Mouse (Mus musculus): ENCODE results near the gene Mroh3. TPM values are rescaled to one million over a fixed set of nuclear protein-coding genes. Genes with fewer than 3 reads are reported as not detected.
A peak's percentile ranks its signal among the peaks of the same experiment; 100 is the strongest.

Mroh3 gene
- polyA plus RNA-seq, 1 experiment from 2014 or later, result 0.23 TPM

GRCm38 (mm10) chr1:136228328-136229039, 15.9 kb upstream of the Mroh3 start:
- no peaks in the 10 kb centered on the region for H3K9me3 ChIP-seq
- no peak overlapping the region for H3K4me3 ChIP-seq (replicated peaks)
- peak overlapping the region; percentile 84; the same call in 1 of the 2 replicates for H3K4me2 ChIP-seq
- no peak overlapping the region for H3K9ac ChIP-seq (replicated peaks)
- peak overlapping the region; percentile 12; the same call in 1 of the 2 replicates for H3K27ac ChIP-seq
- H3K36me3 ChIP-seq, result peaks cover 42% of the 10 kb centered on the region
- ATAC-seq (ENCODE audit: insufficient number of reproducible peaks, insufficient read depth, low FRiP score, low TSS enrichment, low read depth), result no peak
- H3K4me1 ChIP-seq (replicated peaks), result peaks cover 51% of the 10 kb centered on the region
- 24% methylated on average over 13 of the region's 13 CpGs for WGBS
- no peaks in the 10 kb centered on the region for H3K27me3 ChIP-seq

DNA sequence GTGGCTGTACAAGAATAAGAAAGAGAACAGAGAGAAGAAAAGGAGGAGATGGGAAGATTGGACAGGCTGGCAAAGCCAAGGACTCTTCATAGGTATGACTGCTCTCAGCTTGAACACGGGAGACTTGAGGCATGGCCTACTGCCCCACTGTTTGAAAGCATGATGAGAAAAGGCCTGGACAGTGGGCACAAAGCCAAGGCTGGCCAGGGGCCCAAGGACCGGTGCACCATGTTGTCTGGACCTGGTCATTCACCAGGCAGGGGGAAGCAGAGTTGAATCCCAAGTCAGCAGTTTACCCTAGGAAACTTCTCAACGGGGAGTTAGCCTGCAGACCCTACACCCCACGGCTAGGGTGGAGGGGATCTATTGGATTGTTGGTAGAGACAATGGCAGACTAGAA, 15.2 kb upstream of the Mroh3 start:
- Histone ChIP-seq H3K4me2 (no peak overlapping the region), H3K36me3 (peaks cover 48% of the 10 kb centered on the region), H3K9ac (replicated peaks) (no peak overlapping the region), H3K27ac (no peak overlapping the region), H3K27me3 (no peaks in the 10 kb centered on the region), H3K9me3 (no peaks in the 10 kb centered on the region), H3K4me3 (replicated peaks) (no peak overlapping the region), H3K4me1 (replicated peaks) (peaks cover 50% of the 10 kb centered on the region)
- WGBS, result 82% methylated on average over 4 of the region's 4 CpGs
- no peak for ATAC-seq (ENCODE audit: insufficient number of reproducible peaks, insufficient read depth, low FRiP score, low TSS enrichment, low read depth)

DNA sequence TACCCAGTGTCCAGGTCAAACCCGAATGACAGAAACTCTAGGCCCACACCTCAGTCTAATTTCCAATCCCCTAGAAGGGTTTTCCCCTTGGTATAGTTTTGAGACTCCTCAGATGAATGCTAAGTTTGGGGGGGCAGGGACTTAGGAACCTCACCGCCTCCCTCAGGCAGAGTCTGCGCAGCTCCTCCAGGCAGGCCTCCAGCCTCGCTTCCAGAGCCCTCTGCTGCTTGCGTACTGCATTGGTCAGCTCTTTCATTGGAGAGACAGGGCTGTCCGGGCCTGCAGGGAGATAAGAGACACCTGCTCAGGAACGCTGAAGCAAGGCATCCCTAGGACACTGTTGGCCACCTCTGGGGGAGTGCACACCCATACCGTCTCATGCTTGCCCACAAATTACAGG, 14.0 kb upstream of the Mroh3 start:
- no peak overlapping the region for H3K9ac ChIP-seq (replicated peaks)
- H3K27ac ChIP-seq, result no peak overlapping the region
- H3K27me3 ChIP-seq, result no peaks in the 10 kb centered on the region
- no peak overlapping the region for H3K4me3 ChIP-seq (replicated peaks)
- H3K4me1 ChIP-seq (replicated peaks), result peaks cover 38% of the 10 kb centered on the region
- no peak for ATAC-seq (ENCODE audit: insufficient number of reproducible peaks, insufficient read depth, low FRiP score, low TSS enrichment, low read depth)
- H3K9me3 ChIP-seq, result no peaks in the 10 kb centered on the region
- H3K4me2 ChIP-seq, result no peak overlapping the region
- WGBS, result 90% methylated on average over 8 of the region's 8 CpGs
- H3K36me3 ChIP-seq, result peaks cover 60% of the 10 kb centered on the region

DNA sequence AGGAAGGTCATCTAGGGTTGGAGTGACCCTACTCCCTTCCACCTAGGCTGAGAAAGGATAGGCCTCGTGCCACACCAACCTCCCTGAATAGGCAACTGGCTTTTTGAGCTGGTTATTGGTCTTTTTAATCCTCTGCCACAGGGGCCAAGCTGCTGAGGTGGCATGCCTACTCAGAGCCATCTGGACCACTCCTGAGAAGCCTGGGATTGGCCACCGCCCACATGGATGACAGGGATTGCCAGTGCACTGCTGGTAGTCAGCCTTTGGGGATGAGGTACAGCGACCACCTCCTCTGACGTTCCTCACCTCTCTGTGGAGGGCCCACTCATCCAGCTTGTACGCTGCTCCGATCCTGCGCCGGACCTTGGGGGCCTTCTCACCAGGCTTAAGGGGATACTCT, 13.2 kb upstream of the Mroh3 start:
- Histone ChIP-seq H3K27ac (no peak overlapping the region), H3K9ac (replicated peaks) (no peak overlapping the region), H3K9me3 (no peaks in the 10 kb centered on the region), H3K36me3 (peaks cover 66% of the 10 kb centered on the region), H3K4me1 (replicated peaks) (peaks cover 30% of the 10 kb centered on the region), H3K4me2 (no peak overlapping the region), H3K27me3 (no peaks in the 10 kb centered on the region), H3K4me3 (replicated peaks) (no peak overlapping the region)
- whole genome bisulfite sequencing, result 92% methylated on average over 8 of the region's 8 CpGs
- ATAC-seq (ENCODE audit: insufficient number of reproducible peaks, insufficient read depth, low FRiP score, low TSS enrichment, low read depth), result no peak

- ATAC-seq (ENCODE audit: insufficient number of reproducible peaks, insufficient read depth, low FRiP score, low TSS enrichment, low read depth), result no peak
- no peaks in the 10 kb centered on the region for H3K9me3 ChIP-seq
- H3K27me3 ChIP-seq, result no peaks in the 10 kb centered on the region
- H3K4me3 ChIP-seq (replicated peaks), result no peak overlapping the region
- peaks cover 86% of the 10 kb centered on the region for H3K36me3 ChIP-seq
- H3K27ac ChIP-seq, result no peak overlapping the region
- H3K4me2 ChIP-seq, result no peak overlapping the region
- WGBS, result 79% methylated on average over 10 of the region's 10 CpGs
- H3K4me1 ChIP-seq (replicated peaks), result peaks cover 10% of the 10 kb centered on the region
- no peak overlapping the region for H3K9ac ChIP-seq (replicated peaks)
Measured at GRCm38 (mm10) chr1:136223758-136224342, 11.2 kb upstream of the Mroh3 start.

- H3K4me3 ChIP-seq (replicated peaks), result no peak overlapping the region
- no peaks in the 10 kb centered on the region for H3K4me1 ChIP-seq (replicated peaks)
- H3K27ac ChIP-seq, result no peak overlapping the region
- H3K4me2 ChIP-seq, result no peak overlapping the region
- WGBS, result 89% methylated on average over 10 of the region's 10 CpGs
- no peak overlapping the region for H3K9ac ChIP-seq (replicated peaks)
- H3K36me3 ChIP-seq, result peaks cover 98% of the 10 kb centered on the region
- no peaks in the 10 kb centered on the region for H3K9me3 ChIP-seq
- no peaks in the 10 kb centered on the region for H3K27me3 ChIP-seq
- no peak for ATAC-seq (ENCODE audit: insufficient number of reproducible peaks, insufficient read depth, low FRiP score, low TSS enrichment, low read depth)
Measured at GRCm38 (mm10) chr1:136222386-136222785, 9.8 kb upstream of the Mroh3 start.

GRCm38 (mm10) chr1:136220037-136220871, 7.6 kb upstream of the Mroh3 start:
- 82% methylated on average over 10 of the region's 10 CpGs for WGBS

DNA sequence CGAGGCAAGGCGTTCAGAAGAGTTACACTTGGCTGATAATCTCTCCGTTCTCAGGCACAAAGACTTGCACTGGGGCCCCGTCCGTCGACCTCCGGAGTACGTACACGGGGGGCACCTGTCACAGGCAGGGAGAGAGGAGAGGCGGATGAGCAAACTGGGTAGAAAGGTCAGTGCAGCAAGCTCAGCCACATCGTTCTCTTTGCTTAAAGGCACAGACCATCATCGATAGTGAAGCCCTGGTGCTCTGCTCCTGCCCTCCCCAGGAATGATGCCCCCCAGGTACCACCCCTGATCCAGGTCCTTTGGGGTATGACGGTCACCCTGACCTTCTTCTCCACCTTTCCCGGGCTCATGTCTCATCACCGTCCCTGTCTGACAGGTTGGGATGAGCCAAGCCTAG, 1.7 kb upstream of the Mroh3 start:
- H3K4me3 ChIP-seq (replicated peaks), result no peak overlapping the region
- WGBS, result 86% methylated on average over 15 of the region's 15 CpGs
- ATAC-seq (ENCODE audit: insufficient number of reproducible peaks, insufficient read depth, low FRiP score, low TSS enrichment, low read depth), result no peak
- peaks cover 73% of the 10 kb centered on the region for H3K36me3 ChIP-seq
- H3K9me3 ChIP-seq, result no peaks in the 10 kb centered on the region
- no peak overlapping the region for H3K27ac ChIP-seq
- H3K9ac ChIP-seq (replicated peaks), result no peak overlapping the region
- H3K4me1 ChIP-seq (replicated peaks), result no peaks in the 10 kb centered on the region
- no peak overlapping the region for H3K4me2 ChIP-seq
- H3K27me3 ChIP-seq, result no peaks in the 10 kb centered on the region

More at GRCm38 (mm10) chr1:136220037-136220871, 7.6 kb upstream of the Mroh3 start:
- Histone ChIP-seq H3K36me3 (peaks cover 98% of the 10 kb centered on the region), H3K27me3 (no peaks in the 10 kb centered on the region), H3K4me1 (replicated peaks) (no peaks in the 10 kb centered on the region), H3K9ac (replicated peaks) (no peak overlapping the region), H3K27ac (no peak overlapping the region), H3K4me3 (replicated peaks) (no peak overlapping the region), H3K4me2 (no peak overlapping the region), H3K9me3 (no peaks in the 10 kb centered on the region)
- no peak for ATAC-seq (ENCODE audit: insufficient number of reproducible peaks, insufficient read depth, low FRiP score, low TSS enrichment, low read depth)

GRCm38 (mm10) chr1:136190033-136190432, 22.6 kb downstream of the Mroh3 start:
- Histone ChIP-seq H3K4me2 (no peak overlapping the region), H3K4me3 (replicated peaks) (no peak overlapping the region), H3K4me1 (replicated peaks) (0 out of 2 replicates have a peak, but pooled peaks cover 4% of the 10 kb centered on the region), H3K9me3 (no peaks in the 10 kb centered on the region), H3K27ac (no peak overlapping the region), H3K27me3 (no peaks in the 10 kb centered on the region), H3K36me3 (no peaks in the 10 kb centered on the region), H3K9ac (replicated peaks) (no peak overlapping the region)
- ATAC-seq (ENCODE audit: insufficient number of reproducible peaks, insufficient read depth, low FRiP score, low TSS enrichment, low read depth), result no peak
- WGBS, result 95% methylated on average over 5 of the region's 5 CpGs

DNA sequence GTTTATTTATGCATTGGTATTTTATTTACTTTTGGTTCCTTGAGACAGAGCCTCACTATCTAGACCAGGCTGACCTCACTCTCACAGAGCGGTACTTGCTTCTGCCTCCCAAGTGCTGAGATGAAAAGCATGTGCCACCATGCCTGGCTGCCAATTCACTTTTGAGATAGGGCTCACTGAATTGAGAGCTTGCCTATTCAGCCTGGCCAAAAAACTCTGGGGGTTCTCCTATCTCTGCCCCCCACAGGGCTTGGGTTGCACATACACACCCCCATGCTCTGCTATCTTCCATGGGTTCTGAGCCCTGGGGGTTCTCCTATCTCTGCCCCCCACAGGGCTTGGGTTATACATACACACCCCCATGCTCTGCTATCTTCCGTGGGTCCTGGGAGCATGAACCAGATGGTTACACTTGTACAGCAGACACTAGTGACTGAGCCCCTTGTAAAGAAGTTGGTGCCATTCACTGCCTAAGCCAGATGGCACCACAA, 33.1 kb downstream of the Mroh3 start:
- H3K27ac ChIP-seq, result no peak overlapping the region
- no peaks in the 10 kb centered on the region for H3K9me3 ChIP-seq
- peaks cover 1% of the 10 kb centered on the region for H3K4me1 ChIP-seq (replicated peaks)
- 80% methylated on average over 2 of the region's 2 CpGs for WGBS
- H3K4me3 ChIP-seq (replicated peaks), result no peak overlapping the region
- ATAC-seq (ENCODE audit: insufficient number of reproducible peaks, insufficient read depth, low FRiP score, low TSS enrichment, low read depth), result no peak
- peaks cover 32% of the 10 kb centered on the region for H3K36me3 ChIP-seq
- H3K27me3 ChIP-seq, result no peaks in the 10 kb centered on the region
- no peak overlapping the region for H3K4me2 ChIP-seq
- no peak overlapping the region for H3K9ac ChIP-seq (replicated peaks)

DNA sequence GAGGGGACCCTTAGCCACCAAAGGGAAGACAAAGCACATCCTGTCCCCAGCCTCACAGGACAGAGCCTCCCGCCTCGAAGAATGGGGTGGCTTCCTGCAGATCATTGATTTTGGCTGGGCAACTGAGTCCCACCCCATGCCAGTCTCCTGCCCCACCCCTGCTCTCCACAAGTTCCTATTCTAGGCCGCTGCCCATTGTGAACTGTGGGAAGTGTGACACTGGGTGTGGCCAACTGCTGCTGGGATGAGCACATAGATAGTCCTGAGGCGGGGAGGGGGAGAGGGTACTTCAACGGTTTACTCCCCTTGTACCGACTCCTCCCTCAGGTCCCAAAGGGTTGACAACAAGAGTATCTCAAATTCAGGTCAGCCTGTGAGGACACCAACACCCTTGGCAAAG, 33.9 kb downstream of the Mroh3 start:
- Histone ChIP-seq H3K4me2 (no peak overlapping the region), H3K27me3 (no peaks in the 10 kb centered on the region), H3K9ac (replicated peaks) (no peak overlapping the region), H3K36me3 (peaks cover 39% of the 10 kb centered on the region), H3K9me3 (no peaks in the 10 kb centered on the region), H3K27ac (no peak overlapping the region), H3K4me3 (replicated peaks) (no peak overlapping the region), H3K4me1 (replicated peaks) (peaks cover 10% of the 10 kb centered on the region)
- 63% methylated on average over 6 of the region's 6 CpGs for WGBS
- ATAC-seq (ENCODE audit: insufficient number of reproducible peaks, insufficient read depth, low FRiP score, low TSS enrichment, low read depth), result no peak
